Mouse (Mus musculus): ENCODE results near the gene Cntn1. TPM values are rescaled to one million over a fixed set of nuclear protein-coding genes. Genes with fewer than 3 reads are reported as not detected.

The Cntn1 gene
- polyA plus RNA-seq, 1 experiment from 2014 or later: 3.1 TPM

- 83% methylated on average over 6 of the region's 6 CpGs for WGBS
- H3K4me2 ChIP-seq (ENCODE audit: low read depth, low read length): no peak overlapping the region
- ATAC-seq (ENCODE audit: insufficient read depth, low FRiP score): no peak
Measured at GRCm38 (mm10) chr15:92271801-92272365, 220.9 kb downstream of the Cntn1 start.

GRCm38 (mm10) chr15:92276826-92277225 lies 225.9 kb downstream of the Cntn1 start:
- no peak overlapping the region for H3K4me2 ChIP-seq (ENCODE audit: low read depth, low read length)
- no peaks in the 10 kb centered on the region for H3K9me3 ChIP-seq (replicated peaks; ENCODE audit: control insufficient read depth, low read length)
- H3K36me3 ChIP-seq (ENCODE audit: control insufficient read depth, insufficient read depth, low read length): no peaks in the 10 kb centered on the region
- H3K4me1 ChIP-seq (ENCODE audit: control insufficient read depth, insufficient read depth, low read length): no peaks in the 10 kb centered on the region
- WGBS: 46% methylated on average over 4 of the region's 4 CpGs
- no peaks in the 10 kb centered on the region for H3K27me3 ChIP-seq (ENCODE audit: control insufficient read depth, insufficient read depth, low read length)
- H3K9ac ChIP-seq (ENCODE audit: low read length): no peak overlapping the region
- no peak overlapping the region for H3K27ac ChIP-seq (ENCODE audit: low read length)
- no peak for ATAC-seq (ENCODE audit: insufficient read depth, low FRiP score)
- H3K4me3 ChIP-seq (replicated peaks; ENCODE audit: low read length): no peak overlapping the region

More at GRCm38 (mm10) chr15:92271801-92272365, 220.9 kb downstream of the Cntn1 start:
- H3K4me3 ChIP-seq (replicated peaks; ENCODE audit: low read length): no peak overlapping the region
- H3K9me3 ChIP-seq (replicated peaks; ENCODE audit: control insufficient read depth, low read length): no peaks in the 10 kb centered on the region
- no peak overlapping the region for H3K9ac ChIP-seq (ENCODE audit: low read length)
- no peaks in the 10 kb centered on the region for H3K27me3 ChIP-seq (ENCODE audit: control insufficient read depth, insufficient read depth, low read length)
- H3K4me1 ChIP-seq (ENCODE audit: control insufficient read depth, insufficient read depth, low read length): no peaks in the 10 kb centered on the region
- no peak overlapping the region for H3K27ac ChIP-seq (ENCODE audit: low read length)
- H3K36me3 ChIP-seq (ENCODE audit: control insufficient read depth, insufficient read depth, low read length): no peaks in the 10 kb centered on the region

- Histone ChIP-seq H3K4me1 (ENCODE audit: control insufficient read depth, insufficient read depth, low read length) (no peaks in the 10 kb centered on the region), H3K9me3 (replicated peaks; ENCODE audit: control insufficient read depth, low read length) (no peaks in the 10 kb centered on the region), H3K27me3 (ENCODE audit: control insufficient read depth, insufficient read depth, low read length) (no peaks in the 10 kb centered on the region), H3K27ac (ENCODE audit: low read length) (no peak overlapping the region), H3K9ac (ENCODE audit: low read length) (no peak overlapping the region), H3K4me3 (replicated peaks; ENCODE audit: low read length) (no peak overlapping the region), H3K4me2 (ENCODE audit: low read depth, low read length) (no peak overlapping the region), H3K36me3 (ENCODE audit: control insufficient read depth, insufficient read depth, low read length) (no peaks in the 10 kb centered on the region)
- no peak for ATAC-seq (ENCODE audit: insufficient read depth, low FRiP score)
- WGBS: 67% methylated on average over 4 of the region's 4 CpGs
Measured at GRCm38 (mm10) chr15:92277984-92278383, 227.0 kb downstream of the Cntn1 start.

GRCm38 (mm10) chr15:92280966-92281365 lies 230.0 kb downstream of the Cntn1 start:
- H3K36me3 ChIP-seq (ENCODE audit: control insufficient read depth, insufficient read depth, low read length): no peaks in the 10 kb centered on the region
- no peak overlapping the region for H3K9ac ChIP-seq (ENCODE audit: low read length)
- no peaks in the 10 kb centered on the region for H3K4me1 ChIP-seq (ENCODE audit: control insufficient read depth, insufficient read depth, low read length)
- ATAC-seq (ENCODE audit: insufficient read depth, low FRiP score): no peak
- no peak overlapping the region for H3K27ac ChIP-seq (ENCODE audit: low read length)
- no peaks in the 10 kb centered on the region for H3K9me3 ChIP-seq (replicated peaks; ENCODE audit: control insufficient read depth, low read length)
- H3K4me3 ChIP-seq (replicated peaks; ENCODE audit: low read length): no peak overlapping the region
- no peak overlapping the region for H3K4me2 ChIP-seq (ENCODE audit: low read depth, low read length)
- 84% methylated on average over 6 of the region's 6 CpGs for WGBS
- no peaks in the 10 kb centered on the region for H3K27me3 ChIP-seq (ENCODE audit: control insufficient read depth, insufficient read depth, low read length)

GRCm38 (mm10) chr15:92287616-92288015 lies 236.7 kb downstream of the Cntn1 start:
- Histone ChIP-seq H3K9me3 (replicated peaks; ENCODE audit: control insufficient read depth, low read length) (no peaks in the 10 kb centered on the region), H3K4me1 (ENCODE audit: control insufficient read depth, insufficient read depth, low read length) (no peaks in the 10 kb centered on the region), H3K4me2 (ENCODE audit: low read depth, low read length) (no peak overlapping the region), H3K4me3 (replicated peaks; ENCODE audit: low read length) (no peak overlapping the region), H3K27ac (ENCODE audit: low read length) (no peak overlapping the region), H3K36me3 (ENCODE audit: control insufficient read depth, insufficient read depth, low read length) (no peaks in the 10 kb centered on the region), H3K27me3 (ENCODE audit: control insufficient read depth, insufficient read depth, low read length) (no peaks in the 10 kb centered on the region), H3K9ac (ENCODE audit: low read length) (no peak overlapping the region)
- WGBS: 85% methylated on average over 4 of the region's 4 CpGs
- no peak for ATAC-seq (ENCODE audit: insufficient read depth, low FRiP score)

GRCm38 (mm10) chr15:92296479-92296878 lies 245.5 kb downstream of the Cntn1 start:
- Histone ChIP-seq H3K4me2 (ENCODE audit: low read depth, low read length) (no peak overlapping the region), H3K4me3 (replicated peaks; ENCODE audit: low read length) (no peak overlapping the region), H3K27me3 (ENCODE audit: control insufficient read depth, insufficient read depth, low read length) (no peaks in the 10 kb centered on the region), H3K9ac (ENCODE audit: low read length) (no peak overlapping the region), H3K27ac (ENCODE audit: low read length) (no peak overlapping the region), H3K9me3 (replicated peaks; ENCODE audit: control insufficient read depth, low read length) (no peaks in the 10 kb centered on the region), H3K36me3 (ENCODE audit: control insufficient read depth, insufficient read depth, low read length) (no peaks in the 10 kb centered on the region), H3K4me1 (ENCODE audit: control insufficient read depth, insufficient read depth, low read length) (no peaks in the 10 kb centered on the region)
- WGBS: 82% methylated on average over 3 of the region's 3 CpGs
- no peak for ATAC-seq (ENCODE audit: insufficient read depth, low FRiP score)

- Histone ChIP-seq H3K4me2 (ENCODE audit: low read depth, low read length) (no peak overlapping the region), H3K27ac (ENCODE audit: low read length) (no peak overlapping the region), H3K36me3 (ENCODE audit: control insufficient read depth, insufficient read depth, low read length) (no peaks in the 10 kb centered on the region), H3K4me3 (replicated peaks; ENCODE audit: low read length) (no peak overlapping the region), H3K27me3 (ENCODE audit: control insufficient read depth, insufficient read depth, low read length) (no peaks in the 10 kb centered on the region), H3K9ac (ENCODE audit: low read length) (no peak overlapping the region), H3K4me1 (ENCODE audit: control insufficient read depth, insufficient read depth, low read length) (no peaks in the 10 kb centered on the region), H3K9me3 (replicated peaks; ENCODE audit: control insufficient read depth, low read length) (no peaks in the 10 kb centered on the region)
- 78% methylated on average over 6 of the region's 6 CpGs for WGBS
- no peak for ATAC-seq (ENCODE audit: insufficient read depth, low FRiP score)
Measured at GRCm38 (mm10) chr15:92302796-92303195, 251.8 kb downstream of the Cntn1 start.

- WGBS: 61% methylated on average over 5 of the region's 5 CpGs
- H3K9ac ChIP-seq (ENCODE audit: low read length): no peak overlapping the region
- H3K9me3 ChIP-seq (replicated peaks; ENCODE audit: control insufficient read depth, low read length): no peaks in the 10 kb centered on the region
- no peak overlapping the region for H3K4me3 ChIP-seq (replicated peaks; ENCODE audit: low read length)
- ATAC-seq (ENCODE audit: insufficient read depth, low FRiP score): no peak
- no peak overlapping the region for H3K4me2 ChIP-seq (ENCODE audit: low read depth, low read length)
- H3K36me3 ChIP-seq (ENCODE audit: control insufficient read depth, insufficient read depth, low read length): no peaks in the 10 kb centered on the region
- no peak overlapping the region for H3K27ac ChIP-seq (ENCODE audit: low read length)
- no peaks in the 10 kb centered on the region for H3K4me1 ChIP-seq (ENCODE audit: control insufficient read depth, insufficient read depth, low read length)
- no peaks in the 10 kb centered on the region for H3K27me3 ChIP-seq (ENCODE audit: control insufficient read depth, insufficient read depth, low read length)
Measured at GRCm38 (mm10) chr15:92304221-92304620, 253.3 kb downstream of the Cntn1 start.

GRCm38 (mm10) chr15:92321959-92322358 lies 271.0 kb downstream of the Cntn1 start:
- WGBS: 84% methylated on average over 6 of the region's 6 CpGs
- Histone ChIP-seq H3K36me3 (ENCODE audit: control insufficient read depth, insufficient read depth, low read length) (no peaks in the 10 kb centered on the region), H3K9ac (ENCODE audit: low read length) (no peak overlapping the region), H3K4me1 (ENCODE audit: control insufficient read depth, insufficient read depth, low read length) (no peaks in the 10 kb centered on the region), H3K4me2 (ENCODE audit: low read depth, low read length) (no peak overlapping the region), H3K27ac (ENCODE audit: low read length) (no peak overlapping the region), H3K4me3 (replicated peaks; ENCODE audit: low read length) (no peak overlapping the region), H3K9me3 (replicated peaks; ENCODE audit: control insufficient read depth, low read length) (no peaks in the 10 kb centered on the region), H3K27me3 (ENCODE audit: control insufficient read depth, insufficient read depth, low read length) (no peaks in the 10 kb centered on the region)
- no peak for ATAC-seq (ENCODE audit: insufficient read depth, low FRiP score)
